Mouse (Mus musculus): Measurements from ENCODE around the gene Brms1l. TPM values are rescaled to one million over a fixed set of nuclear protein-coding genes. Genes with fewer than 3 reads are reported as not detected.

The Brms1l gene
- polyA plus RNA-seq, 1 experiment, result 17.0 TPM

GRCm38 (mm10) chr12:55888570-55888969 is 52.4 kb downstream of the Brms1l start:
- H3K27ac ChIP-seq (ENCODE audit: control insufficient read depth, insufficient read depth, low read length), result no peak overlapping the region
- H3K4me3 ChIP-seq (ENCODE audit: control insufficient read depth, insufficient read depth, low read length), result no peak overlapping the region
- H3K27me3 ChIP-seq (ENCODE audit: control insufficient read depth, insufficient read depth, low read length), result no peaks in the 10 kb centered on the region
- no peaks in the 10 kb centered on the region for H3K4me1 ChIP-seq (replicated peaks; ENCODE audit: control insufficient read depth, insufficient read depth, low read length)
- TF ChIP-seq POLR2A (IDR thresholded peaks at IDR 0.05; ENCODE audit: control insufficient read depth, extremely low read depth, insufficient read depth, low read length, poor library complexity) (no peak), CTCF (IDR thresholded peaks at IDR 0.05; ENCODE audit: borderline replicate concordance, control insufficient read depth, extremely low read depth, insufficient read depth, low read length, poor library complexity) (no peak)
- no peak for DNase-seq
- 46% methylated on average over 5 of the region's 5 CpGs for WGBS
- H3K36me3 ChIP-seq (ENCODE audit: control insufficient read depth, insufficient read depth, low read length), result no peaks in the 10 kb centered on the region

GRCm38 (mm10) chr12:55904801-55905200 is 68.7 kb downstream of the Brms1l start:
- no peak for DNase-seq
- no peak overlapping the region for H3K4me3 ChIP-seq (ENCODE audit: control insufficient read depth, insufficient read depth, low read length)
- no peak for TF ChIP-seq CTCF (IDR thresholded peaks at IDR 0.05; ENCODE audit: borderline replicate concordance, control insufficient read depth, extremely low read depth, insufficient read depth, low read length, poor library complexity)
- no peak for TF ChIP-seq POLR2A (IDR thresholded peaks at IDR 0.05; ENCODE audit: control insufficient read depth, extremely low read depth, insufficient read depth, low read length, poor library complexity)
- no peak overlapping the region for H3K27ac ChIP-seq (ENCODE audit: control insufficient read depth, insufficient read depth, low read length)
- no peaks in the 10 kb centered on the region for H3K27me3 ChIP-seq (ENCODE audit: control insufficient read depth, insufficient read depth, low read length)
- WGBS, result 84% methylated on average over 1 of the region's 1 CpGs
- H3K4me1 ChIP-seq (replicated peaks; ENCODE audit: control insufficient read depth, insufficient read depth, low read length), result no peaks in the 10 kb centered on the region
- no peaks in the 10 kb centered on the region for H3K36me3 ChIP-seq (ENCODE audit: control insufficient read depth, insufficient read depth, low read length)

GRCm38 (mm10) chr12:55912138-55912537 is 76.0 kb downstream of the Brms1l start:
- WGBS, result 63% methylated on average over 3 of the region's 3 CpGs
- Histone ChIP-seq H3K4me1 (replicated peaks; ENCODE audit: control insufficient read depth, insufficient read depth, low read length) (no peaks in the 10 kb centered on the region), H3K27me3 (ENCODE audit: control insufficient read depth, insufficient read depth, low read length) (no peaks in the 10 kb centered on the region), H3K36me3 (ENCODE audit: control insufficient read depth, insufficient read depth, low read length) (no peaks in the 10 kb centered on the region), H3K4me3 (ENCODE audit: control insufficient read depth, insufficient read depth, low read length) (no peak overlapping the region), H3K27ac (ENCODE audit: control insufficient read depth, insufficient read depth, low read length) (no peak overlapping the region)
- no peak for TF ChIP-seq POLR2A (IDR thresholded peaks at IDR 0.05; ENCODE audit: control insufficient read depth, extremely low read depth, insufficient read depth, low read length, poor library complexity)
- no peak for TF ChIP-seq CTCF (IDR thresholded peaks at IDR 0.05; ENCODE audit: borderline replicate concordance, control insufficient read depth, extremely low read depth, insufficient read depth, low read length, poor library complexity)
- no peak for DNase-seq

- TF ChIP-seq POLR2A (IDR thresholded peaks at IDR 0.05; ENCODE audit: control insufficient read depth, extremely low read depth, insufficient read depth, low read length, poor library complexity), result no peak
- H3K27me3 ChIP-seq (ENCODE audit: control insufficient read depth, insufficient read depth, low read length), result no peaks in the 10 kb centered on the region
- no peak overlapping the region for H3K4me3 ChIP-seq (ENCODE audit: control insufficient read depth, insufficient read depth, low read length)
- H3K36me3 ChIP-seq (ENCODE audit: control insufficient read depth, insufficient read depth, low read length), result no peaks in the 10 kb centered on the region
- no peak for DNase-seq
- H3K27ac ChIP-seq (ENCODE audit: control insufficient read depth, insufficient read depth, low read length), result no peak overlapping the region
- H3K4me1 ChIP-seq (replicated peaks; ENCODE audit: control insufficient read depth, insufficient read depth, low read length), result no peaks in the 10 kb centered on the region
- WGBS, result 79% methylated on average over 9 of the region's 9 CpGs
These were observed 77.1 kb downstream of the Brms1l start for GRCm38 (mm10) chr12:55913201-55913600.

- TF ChIP-seq POLR2A (IDR thresholded peaks at IDR 0.05; ENCODE audit: control insufficient read depth, extremely low read depth, insufficient read depth, low read length, poor library complexity) (no peak), CTCF (IDR thresholded peaks at IDR 0.05; ENCODE audit: borderline replicate concordance, control insufficient read depth, extremely low read depth, insufficient read depth, low read length, poor library complexity) (no peak)
- 91% methylated on average over 8 of the region's 8 CpGs for WGBS
- Histone ChIP-seq H3K27ac (ENCODE audit: control insufficient read depth, insufficient read depth, low read length) (no peak overlapping the region), H3K4me3 (ENCODE audit: control insufficient read depth, insufficient read depth, low read length) (no peak overlapping the region), H3K36me3 (ENCODE audit: control insufficient read depth, insufficient read depth, low read length) (no peaks in the 10 kb centered on the region), H3K4me1 (replicated peaks; ENCODE audit: control insufficient read depth, insufficient read depth, low read length) (no peaks in the 10 kb centered on the region), H3K27me3 (ENCODE audit: control insufficient read depth, insufficient read depth, low read length) (no peaks in the 10 kb centered on the region)
- no peak for DNase-seq
These were observed 80.1 kb downstream of the Brms1l start for GRCm38 (mm10) chr12:55916250-55916649.

GRCm38 (mm10) chr12:55917020-55917419 is 80.9 kb downstream of the Brms1l start:
- Histone ChIP-seq H3K27me3 (ENCODE audit: control insufficient read depth, insufficient read depth, low read length) (no peaks in the 10 kb centered on the region), H3K36me3 (ENCODE audit: control insufficient read depth, insufficient read depth, low read length) (no peaks in the 10 kb centered on the region), H3K27ac (ENCODE audit: control insufficient read depth, insufficient read depth, low read length) (no peak overlapping the region), H3K4me1 (replicated peaks; ENCODE audit: control insufficient read depth, insufficient read depth, low read length) (no peaks in the 10 kb centered on the region), H3K4me3 (ENCODE audit: control insufficient read depth, insufficient read depth, low read length) (no peak overlapping the region)
- TF ChIP-seq POLR2A (IDR thresholded peaks at IDR 0.05; ENCODE audit: control insufficient read depth, extremely low read depth, insufficient read depth, low read length, poor library complexity) (no peak), CTCF (IDR thresholded peaks at IDR 0.05; ENCODE audit: borderline replicate concordance, control insufficient read depth, extremely low read depth, insufficient read depth, low read length, poor library complexity) (no peak)
- DNase-seq, result no peak
- WGBS, result 95% methylated on average over 19 of the region's 19 CpGs

Other genes with a start within 250 kb of the Brms1l start
- 0.03 and 0.10 TPM in 2 replicates for gene Insm2, start 236.9 kb upstream of the Brms1l start, polyA plus RNA-seq (2012; rRNA removed)
- gene Ralgapa1, start 15.2 kb upstream of the Brms1l start, polyA plus RNA-seq (2012; rRNA removed), result 29.5 and 32.1 TPM in 2 replicates